Mouse (Mus musculus) kidney, postnatal 0 days (tissue): ENCODE measurements at regions not wholly inside any gene's neighbourhood (a gene's known extent, or its start where the extent isn't known, plus 50 kb on each side); places are given as distances from the start of the nearest gene placed in this dataset.
"Not testable (repeated sequence)": the region's sequence is repeated elsewhere in the genome, so short reads cannot be mapped to it uniquely, and the experiment has no call there.

Experiments
- ATAC-seq: fragments of 200-750 bp; cut with Nextera tagmentation; replicated peaks from 2 replicates; pipeline ENCODE4 v1.8.0; 2017; ENCODE audit warnings: low read depth, moderate number of reproducible peaks, moderate TSS enrichment, moderate library complexity; ENCODE audit not compliant: low FRiP score
- DNase-seq: peaks from one replicate; pipeline ENCODE4 v3.0.0-alpha.2; 2016; ENCODE audit warnings: low spot score
- H3K27ac ChIP-seq: fragments of 300-500 bp; sonication (generic); 2 replicates; pipeline ENCODE4 v1.5.1; 2014; ENCODE audit warnings: mild to moderate bottlenecking
- H3K27me3 ChIP-seq: fragments of 300-500 bp; sonication (generic); 2 replicates; pipeline ENCODE4 v1.6.1; 2014; ENCODE audit warnings: low read length, mixed read lengths; ENCODE audit not compliant: insufficient read depth
- H3K36me3 ChIP-seq: fragments of 300-500 bp; sonication (generic); 2 replicates; pipeline ENCODE4 v1.6.1; 2014; ENCODE audit warnings: low read length, mixed read lengths; ENCODE audit not compliant: insufficient read depth
- H3K4me1 ChIP-seq: fragments of 300-500 bp; sonication (generic); replicated peaks from 2 replicates; pipeline ENCODE4 v1.6.1; 2014; ENCODE audit warnings: antibody characterized with exemption, low read length, mixed read lengths; ENCODE audit not compliant: insufficient read depth
- H3K4me2 ChIP-seq: fragments of 300-500 bp; sonication (generic); 2 replicates; pipeline ENCODE4 v1.6.1; 2014; ENCODE audit warnings: mild to moderate bottlenecking, low read length, moderate library complexity, mixed read lengths
- H3K4me3 ChIP-seq: fragments of 300-500 bp; sonication (generic); replicated peaks from 2 replicates; pipeline ENCODE4 v1.5.1; 2014; ENCODE audit warnings: low read depth, low read length
- H3K9ac ChIP-seq: fragments of 300-500 bp; sonication (generic); 2 replicates; pipeline ENCODE4 v1.6.1; 2014; ENCODE audit warnings: low read depth, low read length
- H3K9me3 ChIP-seq: fragments of 300-500 bp; sonication (generic); replicated peaks from 2 replicates; pipeline ENCODE4 v1.6.1; 2016; ENCODE audit warnings: low read length, inconsistent platforms, mixed read lengths
- CTCF ChIP-seq: IDR thresholded peaks from 2 replicates; pipeline ENCODE4 v1.5.1; 2016; ENCODE audit warnings: antibody characterized with exemption, low read depth, mild to moderate bottlenecking, moderate library complexity
- WGBS: fragments of 180-500 bp; shearing (Covaris S2); extraction: QIAGEN DNeasy Blood & Tissue Kit; methylation state at CpG from one replicate; pipeline ENCODE4 v1.1.7; 2014; 5-methylcytosine and 5-hydroxymethylcytosine counted together

DNA sequence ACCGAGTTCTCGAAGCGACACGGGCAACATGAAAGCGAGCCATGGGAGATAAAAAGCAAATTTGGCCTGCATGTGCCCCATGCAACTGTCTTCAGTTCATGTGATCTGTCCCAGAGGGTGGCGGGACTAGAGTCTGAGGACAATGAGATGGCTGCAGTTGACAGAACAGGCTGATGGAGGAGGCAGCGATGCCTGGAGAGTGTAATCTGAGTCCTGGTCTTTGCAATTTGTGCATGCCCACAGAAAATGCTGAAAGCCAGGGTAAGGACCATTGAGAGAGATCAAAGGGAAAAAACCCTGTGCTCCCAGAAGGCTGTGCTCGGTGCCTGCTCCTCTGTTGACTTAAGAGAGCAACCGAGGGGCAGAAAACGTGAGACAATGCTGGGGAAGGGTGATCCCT lies 624.8 kb upstream of the BB014433 start:
- TF ChIP-seq CTCF, result no peak
- no peaks in the 10 kb centered on the region for H3K27me3 ChIP-seq
- WGBS, result 35% methylated on average over 10 of the region's 10 CpGs
- no peaks in the 10 kb centered on the region for H3K9me3 ChIP-seq
- no peak overlapping the region for H3K4me3 ChIP-seq
- peak; percentile 76 for DNase-seq
- H3K9ac ChIP-seq, result no peak overlapping the region
- H3K4me1 ChIP-seq, result no peaks in the 10 kb centered on the region
- no peak overlapping the region for H3K4me2 ChIP-seq
- H3K36me3 ChIP-seq, result no peaks in the 10 kb centered on the region
- no peak overlapping the region for H3K27ac ChIP-seq
- peak; percentile 80 for ATAC-seq

DNA sequence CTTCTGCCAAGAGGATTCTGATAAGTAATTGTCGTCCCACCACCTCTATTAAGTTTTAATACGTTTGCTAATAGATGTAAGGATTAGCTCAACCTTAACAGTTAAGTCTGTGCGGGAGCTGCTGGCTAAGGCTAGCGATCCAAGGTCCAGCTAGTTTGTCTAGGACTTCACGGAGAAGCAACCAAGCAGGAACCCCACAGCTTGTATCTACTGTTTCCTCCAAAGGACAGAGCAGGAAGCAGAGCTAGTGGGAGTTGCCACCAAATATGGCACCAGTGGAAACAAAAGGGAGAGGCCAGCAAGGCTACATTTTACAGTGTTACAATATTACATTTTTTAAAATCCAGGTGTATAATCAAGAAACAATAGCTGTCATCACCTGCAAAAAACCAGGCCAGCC lies 624.4 kb upstream of the BB014433 start:
- no peak overlapping the region for H3K4me2 ChIP-seq
- peak overlapping the region; percentile 13; the same call in 1 of the 2 replicates for H3K27ac ChIP-seq
- H3K4me3 ChIP-seq, result no peak overlapping the region
- H3K4me1 ChIP-seq, result no peaks in the 10 kb centered on the region
- 41% methylated on average over 5 of the region's 5 CpGs for WGBS
- TF ChIP-seq CTCF, result no peak
- H3K9me3 ChIP-seq, result no peaks in the 10 kb centered on the region
- H3K9ac ChIP-seq, result no peak overlapping the region
- H3K36me3 ChIP-seq, result no peaks in the 10 kb centered on the region
- ATAC-seq, result peak; percentile 62
- DNase-seq, result peak; percentile 54
- H3K27me3 ChIP-seq, result no peaks in the 10 kb centered on the region

DNA sequence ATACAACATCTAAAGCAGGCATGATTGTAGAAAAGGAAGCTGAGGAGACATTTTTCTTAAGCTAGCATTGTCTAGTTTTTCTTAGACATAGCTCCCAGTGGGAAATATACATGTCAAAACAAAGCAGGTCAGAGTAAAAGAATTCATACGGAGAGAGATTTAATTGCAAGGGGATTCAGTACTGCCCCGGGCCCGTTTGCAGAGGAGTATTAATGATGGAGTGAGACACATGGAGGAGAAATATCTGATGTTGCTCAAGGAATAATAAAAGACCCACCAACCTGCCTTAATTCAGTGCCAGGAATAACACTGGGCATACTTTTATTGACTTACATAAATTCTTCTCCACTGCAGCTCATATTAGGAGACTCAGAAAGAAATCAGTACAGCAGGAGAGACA lies 623.6 kb upstream of the BB014433 start:
- Histone ChIP-seq H3K9me3 (no peaks in the 10 kb centered on the region), H3K36me3 (no peaks in the 10 kb centered on the region), H3K4me1 (no peaks in the 10 kb centered on the region), H3K27me3 (no peaks in the 10 kb centered on the region), H3K4me2 (no peak overlapping the region), H3K9ac (no peak overlapping the region), H3K4me3 (no peak overlapping the region), H3K27ac (0 out of 2 replicates have a peak overlapping the region, but pooled peaks have one; percentile 13)
- no peak for ATAC-seq
- 31% methylated on average over 3 of the region's 3 CpGs for WGBS
- DNase-seq, result no peak
- TF ChIP-seq CTCF, result no peak

DNA sequence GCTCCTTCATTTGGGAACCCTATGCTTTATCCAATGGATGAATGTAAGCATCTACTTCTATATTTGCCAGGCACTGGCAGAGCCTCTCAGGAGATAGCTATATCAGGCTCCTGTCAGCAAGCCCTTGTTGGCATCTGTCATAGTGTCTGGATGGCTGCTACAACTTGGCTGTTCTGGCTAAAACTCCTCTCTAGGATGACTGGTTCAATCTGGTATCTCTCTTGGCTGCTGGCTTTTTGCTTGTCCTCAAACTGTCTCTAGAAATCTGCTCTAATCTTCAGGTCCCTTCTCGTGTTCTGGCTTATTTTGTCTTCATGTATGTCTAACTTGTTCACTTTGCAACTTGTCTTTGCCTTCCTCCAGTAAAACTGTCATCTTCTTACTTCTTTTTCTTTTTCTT lies 614.7 kb upstream of the BB014433 start:
- H3K27me3 ChIP-seq, result no peaks in the 10 kb centered on the region
- 63% methylated on average over 1 of the region's 1 CpGs for WGBS
- H3K9me3 ChIP-seq, result no peaks in the 10 kb centered on the region
- TF ChIP-seq CTCF, result no peak
- no peaks in the 10 kb centered on the region for H3K4me1 ChIP-seq
- H3K4me2 ChIP-seq, result no peak overlapping the region
- H3K4me3 ChIP-seq, result no peak overlapping the region
- ATAC-seq (no peak), DNase-seq (no peak)
- no peak overlapping the region for H3K9ac ChIP-seq
- H3K36me3 ChIP-seq, result no peaks in the 10 kb centered on the region
- no peak overlapping the region for H3K27ac ChIP-seq

DNA sequence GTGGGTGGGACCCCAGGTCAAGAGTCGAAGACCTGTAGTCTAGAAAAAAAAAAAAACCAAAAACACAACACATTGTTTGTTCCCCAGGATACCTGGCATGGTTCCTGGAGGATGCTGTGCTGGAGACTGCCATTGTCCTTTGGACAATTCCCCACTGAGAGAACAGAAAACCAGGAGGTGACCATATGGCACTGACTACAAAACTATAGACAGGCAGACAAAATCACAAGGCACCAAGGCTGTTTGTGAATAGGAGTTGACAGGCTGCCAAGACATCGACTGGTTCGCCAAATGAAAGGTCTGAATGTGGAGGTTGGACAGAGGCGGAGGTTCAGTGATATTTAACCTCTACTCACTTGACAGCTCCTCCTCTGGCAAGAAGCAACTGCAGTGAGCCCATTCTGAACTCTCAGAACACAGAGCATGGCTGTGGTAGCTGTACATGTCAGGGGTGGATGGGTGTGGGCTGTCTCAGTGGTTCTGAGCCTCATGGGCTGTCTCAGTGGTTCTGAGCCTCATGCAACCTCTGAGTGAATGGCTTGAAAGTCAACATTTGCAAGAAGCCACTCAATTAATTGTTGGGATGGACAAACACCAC lies 589.0 kb upstream of the BB014433 start:
- Histone ChIP-seq H3K27me3 (no peaks in the 10 kb centered on the region), H3K9ac (no peak overlapping the region), H3K4me1 (no peaks in the 10 kb centered on the region), H3K36me3 (no peaks in the 10 kb centered on the region), H3K27ac (no peak overlapping the region), H3K4me3 (no peak overlapping the region), H3K4me2 (no peak overlapping the region), H3K9me3 (no peaks in the 10 kb centered on the region)
- TF ChIP-seq CTCF, result no peak
- no peak for DNase-seq
- no peak for ATAC-seq
- 84% methylated on average over 4 of the region's 4 CpGs for WGBS

DNA sequence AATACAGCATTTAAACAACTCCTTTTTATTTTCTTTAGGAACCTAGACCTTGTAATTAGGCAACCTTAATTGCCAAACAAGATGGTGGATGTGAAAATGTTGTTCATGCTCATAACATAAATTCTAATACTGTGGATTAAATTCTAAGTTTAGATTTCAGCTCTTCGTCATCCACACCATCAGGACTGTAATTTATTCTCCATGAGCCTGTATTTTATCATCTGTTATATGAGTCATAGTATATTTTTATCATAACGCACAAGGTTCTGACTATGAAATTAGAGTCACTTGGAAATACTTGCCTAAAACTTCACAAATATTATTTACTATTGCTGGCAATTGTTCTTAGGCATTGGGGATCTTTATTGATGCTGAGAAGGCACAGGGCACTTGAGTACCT lies 582.7 kb upstream of the BB014433 start:
- WGBS, result 87% methylated on average over 2 of the region's 2 CpGs
- H3K27ac ChIP-seq, result no peak overlapping the region
- no peak overlapping the region for H3K9ac ChIP-seq
- DNase-seq (no peak), ATAC-seq (no peak)
- H3K27me3 ChIP-seq, result no peaks in the 10 kb centered on the region
- no peak overlapping the region for H3K4me2 ChIP-seq
- no peaks in the 10 kb centered on the region for H3K4me1 ChIP-seq
- H3K36me3 ChIP-seq, result no peaks in the 10 kb centered on the region
- H3K9me3 ChIP-seq, result no peaks in the 10 kb centered on the region
- TF ChIP-seq CTCF, result no peak
- H3K4me3 ChIP-seq, result no peak overlapping the region

DNA sequence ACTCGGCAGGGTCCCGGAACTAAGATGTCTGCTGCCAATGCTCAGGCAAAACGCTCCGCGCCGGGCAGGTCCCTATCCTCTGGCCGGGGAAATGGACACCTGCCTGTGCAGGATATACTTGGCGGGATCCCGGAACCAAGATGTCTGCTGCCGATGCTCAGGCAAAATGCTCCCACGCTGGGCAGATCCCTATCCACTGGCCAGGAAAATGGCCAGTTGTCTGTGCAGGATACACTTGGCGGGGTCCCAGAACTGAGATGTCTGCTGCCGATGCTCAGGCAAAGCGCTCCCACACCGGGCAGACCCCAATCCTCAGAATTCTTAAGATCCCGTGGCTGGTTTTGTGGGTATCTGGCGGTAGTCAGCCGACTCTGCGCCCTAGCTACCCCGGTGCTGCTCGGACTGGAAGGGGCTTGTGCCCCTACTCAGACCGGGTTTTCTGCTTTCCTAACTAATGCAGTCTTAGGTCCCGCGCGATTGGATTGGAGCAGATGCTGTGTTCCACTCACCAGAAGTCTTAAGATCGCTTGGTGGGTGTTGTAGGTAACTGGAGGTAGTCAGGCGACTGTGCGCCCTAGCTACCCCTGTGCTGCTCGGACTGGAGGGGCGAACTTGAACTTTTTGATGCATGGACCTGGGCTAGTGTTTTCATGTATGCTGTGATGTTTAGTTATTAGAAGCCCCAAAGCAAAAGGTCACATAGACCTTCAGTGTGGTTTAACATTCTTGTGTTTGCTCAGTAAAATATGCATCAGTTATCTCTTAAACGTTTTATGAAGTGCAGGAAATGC lies 577.9 kb upstream of the BB014433 start:
- H3K27me3 ChIP-seq, H3K27ac ChIP-seq, DNase-seq, H3K36me3 ChIP-seq, H3K4me3 ChIP-seq, H3K9ac ChIP-seq, ATAC-seq, H3K4me2 ChIP-seq, H3K4me1 ChIP-seq, H3K9me3 ChIP-seq: not testable (repeated sequence)
- 91% methylated on average over 31 of the region's 31 CpGs for WGBS
